Mouse (Mus musculus) neutrophil, adult 59 days (primary cell): ENCODE results near the gene Nedd8. TPM values are rescaled to one million over a fixed set of nuclear protein-coding genes. Genes with fewer than 3 reads are reported as not detected.

Source experiments
- total RNA-seq, 2 experiments: library from RNA; stranded (reverse); gene quantifications; 1 replicate in 1 of 2; 2 replicates in 1 of 2; pipeline ENCODE4 v1.2.4; 2023

Gene Nedd8
- total RNA-seq = 100 to 1,000 TPM; 154 to 173 TPM

GRCm38 (mm10) chr14:55671833-55672740, at the start of gene Nedd8, which contains the start of gene Gmpr2:
TSS of gene Nedd8 (minus strand) at chr14:55672124.
TSS of gene Gmpr2 (plus strand) at chr14:55671941.

GRCm38 (mm10) chr14:55713729-55714122, 41.8 kb upstream of the Nedd8 start, which contains the start of gene Tgm1:
TSS of gene Tgm1 (minus strand) at chr14:55713926.

GRCm38 (mm10) chr14:55681160-55682117, 9.5 kb upstream of the Nedd8 start, which contains the start of gene Tinf2:
TSS of gene Tinf2 (minus strand) at chr14:55681820.

GRCm38 (mm10) chr14:55659960-55660573, 11.9 kb downstream of the Nedd8 start, which contains the start of gene Mdp1:
TSS of gene Mdp1 (minus strand) at chr14:55660508.

GRCm38 (mm10) chr14:55649884-55650283, 22.0 kb downstream of the Nedd8 start, which contains the start of gene Tssk4:
TSS of gene Tssk4 (plus strand) at chr14:55650184.

GRCm38 (mm10) chr14:55643060-55643907, 28.6 kb downstream of the Nedd8 start, which contains the start of gene Tm9sf1:
TSS of gene Tm9sf1 (minus strand) at chr14:55643806.

GRCm38 (mm10) chr14:55637795-55638194, 34.1 kb downstream of the Nedd8 start, which contains the start of gene Gm49378:
TSS of gene Gm49378 (minus strand) at chr14:55637895.

GRCm38 (mm10) chr14:55635523-55636007, 36.4 kb downstream of the Nedd8 start, which contains the start of gene Ipo4:
TSS of gene Ipo4 (minus strand) at chr14:55635957.

GRCm38 (mm10) chr14:55617822-55618221, 54.1 kb downstream of the Nedd8 start, which contains the start of gene Rec8:
TSS of gene Rec8 (plus strand) at chr14:55618037.

Other genes with a start within 250 kb of the Nedd8 start
- 10 to 100 TPM; 16.0 to 20.8 TPM for gene Dhrs4, start 193.4 kb downstream of the Nedd8 start, total RNA-seq
- under 1 TPM; 0.22 to 0.42 TPM for gene Carmil3, start 181.5 kb downstream of the Nedd8 start, total RNA-seq
- gene Cpne6, start 161.7 kb downstream of the Nedd8 start, total RNA-seq = not detected
- gene Nrl, start 147.1 kb downstream of the Nedd8 start, total RNA-seq = not detected
- 10 to 100 TPM; 25.2 to 30.4 TPM for gene Pck2, start 131.9 kb downstream of the Nedd8 start, total RNA-seq
- gene Dcaf11, start 112.1 kb downstream of the Nedd8 start, total RNA-seq = 10 to 100 TPM; 51.8 to 54.8 TPM
- gene A730061H03Rik, start 111.7 kb downstream of the Nedd8 start, total RNA-seq = 1 to 10 TPM; 1.9 to 3.3 TPM
- gene Fitm1, start 96.5 kb downstream of the Nedd8 start, total RNA-seq = not detected
- gene Psme1, start 94.0 kb downstream of the Nedd8 start, total RNA-seq = 100 to 1,000 TPM; 138 to 143 TPM
- gene Emc9, start 86.8 kb downstream of the Nedd8 start, total RNA-seq = 1 to 10 TPM; 4.4 to 5.9 TPM
- gene Psme2, start 81.0 kb downstream of the Nedd8 start, total RNA-seq = 100 to 1,000 TPM; 180 to 210 TPM
- gene Rnf31, start 80.4 kb downstream of the Nedd8 start, total RNA-seq = 10 to 100 TPM; 57.6 to 74.7 TPM
- gene Irf9, start 68.6 kb downstream of the Nedd8 start, total RNA-seq = 10 to 100 TPM; 42.3 to 50.1 TPM
- gene Rec8, start 54.1 kb downstream of the Nedd8 start, total RNA-seq = 1 to 10 TPM in 1 of 2 experiments, not detected in 1; 1.3 TPM
- gene Ipo4, start 36.2 kb downstream of the Nedd8 start, total RNA-seq = 10 to 100 TPM; 10.7 to 12.2 TPM
- 1 to 10 TPM in 1 of 2 experiments, under 1 TPM in 1; 0.79 to 2.4 TPM for gene Gm49378, start 34.2 kb downstream of the Nedd8 start, total RNA-seq
- 10 to 100 TPM; 34.3 to 37.8 TPM for gene Tm9sf1, start 28.3 kb downstream of the Nedd8 start, total RNA-seq
- 1 to 10 TPM; 1.6 to 2.0 TPM for gene Tssk4, start 21.9 kb downstream of the Nedd8 start, total RNA-seq
- gene Mdp1, start 11.6 kb downstream of the Nedd8 start, total RNA-seq = 10 to 100 TPM; 13.2 to 13.9 TPM
- 10 to 100 TPM; 15.8 to 16.6 TPM for gene Gmpr2, start 183 bp downstream of the Nedd8 start, total RNA-seq
- 10 to 100 TPM; 53.2 to 64.0 TPM for gene Tinf2, start 9.7 kb upstream of the Nedd8 start, total RNA-seq
- 1 to 10 TPM in 1 of 2 experiments, under 1 TPM in 1; 0.71 to 1.4 TPM for gene Tgm1, start 41.8 kb upstream of the Nedd8 start, total RNA-seq
- 10 to 100 TPM; 23.8 to 27.4 TPM for gene Rabggta, start 50.1 kb upstream of the Nedd8 start, total RNA-seq
- gene Dhrs1, start 73.6 kb upstream of the Nedd8 start, total RNA-seq = 10 to 100 TPM; 53.1 to 63.6 TPM
- gene Nop9, start 73.6 kb upstream of the Nedd8 start, total RNA-seq = 10 to 100 TPM; 19.3 to 28.9 TPM
- gene Cideb, start 86.3 kb upstream of the Nedd8 start, total RNA-seq = under 1 TPM in 1 of 2 experiments, not detected in 1; 0.53 TPM
- gene Ltb4r2, start 89.3 kb upstream of the Nedd8 start, total RNA-seq = under 1 TPM; 0.79 to 0.84 TPM
- 100 to 1,000 TPM; 203 to 224 TPM for gene Ltb4r1, start 93.8 kb upstream of the Nedd8 start, total RNA-seq
- under 1 TPM; 0.36 to 0.51 TPM for gene Adcy4, start 112.0 kb upstream of the Nedd8 start, total RNA-seq
- 10 to 100 TPM; 29.1 to 40.3 TPM for gene Ripk3, start 116.7 kb upstream of the Nedd8 start, total RNA-seq
- gene Nfatc4, start 151.0 kb upstream of the Nedd8 start, total RNA-seq = not detected
- 1 to 10 TPM; 2.3 to 2.8 TPM for gene Nynrin, start 181.9 kb upstream of the Nedd8 start, total RNA-seq
- under 1 TPM; 0.47 to 0.68 TPM for gene Cbln3, start 212.3 kb upstream of the Nedd8 start, total RNA-seq
- gene Khnyn, start 212.8 kb upstream of the Nedd8 start, total RNA-seq = 10 to 100 TPM; 79.3 to 82.3 TPM
- 1 to 10 TPM; 1.7 to 3.6 TPM for gene Sdr39u1, start 228.2 kb upstream of the Nedd8 start, total RNA-seq